Mouse (Mus musculus) heart, postnatal 0 days (tissue): ENCODE results near the gene Bco1. TPM values are rescaled to one million over a fixed set of nuclear protein-coding genes. Genes with fewer than 3 reads are reported as not detected.

ENCODE experiments used
- ATAC-seq: fragments of 200-750 bp; cut with Nextera tagmentation; 2 replicates; pipeline ENCODE4 v1.8.0; 2017; ENCODE audit warnings: low read depth, moderate number of reproducible peaks, moderate library complexity; ENCODE audit not compliant: insufficient read depth
- DNase-seq: peaks from one replicate; pipeline ENCODE4 v3.0.0-alpha.2; 2016; ENCODE audit warnings: low spot score
- H3K27ac ChIP-seq: fragments of 300-500 bp; sonication (generic); 2 replicates; pipeline ENCODE4 v1.5.1; 2014; ENCODE audit warnings: low read depth, mild to moderate bottlenecking
- H3K27me3 ChIP-seq: fragments of 300-500 bp; sonication (generic); 2 replicates; pipeline ENCODE4 v1.6.1; 2014; ENCODE audit warnings: low read length, mixed read lengths; ENCODE audit not compliant: control insufficient read depth, insufficient read depth
- H3K36me3 ChIP-seq: fragments of 300-500 bp; sonication (generic); replicated peaks from 2 replicates; pipeline ENCODE4 v1.6.1; 2014; ENCODE audit warnings: low read length, mixed read lengths; ENCODE audit not compliant: control insufficient read depth, insufficient read depth
- H3K4me1 ChIP-seq: fragments of 300-500 bp; sonication (generic); 2 replicates; pipeline ENCODE4 v1.6.1; 2014; ENCODE audit warnings: antibody characterized with exemption; ENCODE audit not compliant: control insufficient read depth, insufficient read depth
- H3K4me2 ChIP-seq: fragments of 300-500 bp; sonication (generic); 2 replicates; pipeline ENCODE4 v1.6.1; 2014; ENCODE audit warnings: low read depth, mild to moderate bottlenecking, low read length, moderate library complexity
- H3K4me3 ChIP-seq: fragments of 300-500 bp; sonication (generic); 2 replicates; pipeline ENCODE4 v1.5.1; 2014; ENCODE audit warnings: low read depth, low read length
- H3K9ac ChIP-seq: fragments of 300-500 bp; sonication (generic); replicated peaks from 2 replicates; pipeline ENCODE4 v1.6.1; 2014; ENCODE audit warnings: low read depth, low read length, mixed read lengths
- H3K9me3 ChIP-seq: fragments of 300-500 bp; sonication (generic); replicated peaks from 2 replicates; pipeline ENCODE4 v1.6.1; 2016; ENCODE audit warnings: low read length; ENCODE audit not compliant: control insufficient read depth
- CTCF ChIP-seq: IDR thresholded peaks from 2 replicates; pipeline ENCODE4 v1.5.1; 2016; ENCODE audit warnings: antibody characterized with exemption, control low read depth, low read depth
- EP300 ChIP-seq: IDR thresholded peaks from 2 replicates; pipeline ENCODE4 v1.6.1; 2016; ENCODE audit warnings: antibody characterized with exemption, low read depth
- WGBS: fragments of 180-500 bp; shearing (Covaris S2); extraction: QIAGEN DNeasy Blood & Tissue Kit; methylation state at CpG from one replicate; pipeline ENCODE4 v1.1.7; 2014; 5-methylcytosine and 5-hydroxymethylcytosine counted together
- polyA plus RNA-seq: library from polyadenylated mRNA; unstranded; fragments of >200 nt; fragmentation: Nextera tagmentation; extraction: Ambion mirVana; gene quantifications from 2 replicates; pipeline ENCODE4 v1.2.1, GENCODE M21; 2015
- total RNA-seq: library from RNA; depleted of rRNA; stranded (reverse); fragments of >200 nt; gene quantifications from 2 replicates; pipeline ENCODE4 v1.2.3, GENCODE M21; 2014; ENCODE audit warnings: low replicate concordance

The Bco1 gene
- total and polyA plus RNA-seq, 2 experiments from 2014 or later: not detected

- TF ChIP-seq CTCF: no peak
- no peak for TF ChIP-seq EP300
- Histone ChIP-seq H3K36me3 (no peaks in the 10 kb centered on the region), H3K9ac (no peak overlapping the region), H3K27ac (no peak overlapping the region), H3K4me1 (peaks cover 5% of the 10 kb centered on the region; the same call in 1 of the 2 replicates), H3K27me3 (no peaks in the 10 kb centered on the region), H3K9me3 (no peaks in the 10 kb centered on the region), H3K4me2 (no peak overlapping the region), H3K4me3 (no peak overlapping the region)
- no peak for ATAC-seq
- WGBS: 85% methylated on average over 4 of the region's 4 CpGs
- no peak for DNase-seq
These were observed 69.3 kb downstream of the Bco1 start for GRCm38 (mm10) chr8:117164912-117165311.

GRCm38 (mm10) chr8:117165542-117165941, 69.9 kb downstream of the Bco1 start:
- Histone ChIP-seq H3K36me3 (no peaks in the 10 kb centered on the region), H3K4me1 (peaks cover 5% of the 10 kb centered on the region; the same call in 1 of the 2 replicates), H3K9ac (no peak overlapping the region), H3K27ac (no peak overlapping the region), H3K9me3 (no peaks in the 10 kb centered on the region), H3K4me3 (no peak overlapping the region), H3K27me3 (no peaks in the 10 kb centered on the region), H3K4me2 (no peak overlapping the region)
- TF ChIP-seq EP300 (no peak), CTCF (no peak)
- 89% methylated on average over 4 of the region's 4 CpGs for WGBS
- ATAC-seq (no peak), DNase-seq (no peak)

- Histone ChIP-seq H3K27me3 (no peaks in the 10 kb centered on the region), H3K9ac (no peak overlapping the region), H3K9me3 (no peaks in the 10 kb centered on the region), H3K4me3 (no peak overlapping the region), H3K27ac (no peak overlapping the region), H3K4me2 (no peak overlapping the region), H3K4me1 (peaks cover 5% of the 10 kb centered on the region; the same call in 1 of the 2 replicates), H3K36me3 (no peaks in the 10 kb centered on the region)
- WGBS: 60% methylated on average over 2 of the region's 2 CpGs
- no peak for DNase-seq
- no peak for ATAC-seq
- TF ChIP-seq CTCF: no peak
- TF ChIP-seq EP300: no peak
These were observed 70.9 kb downstream of the Bco1 start for GRCm38 (mm10) chr8:117166515-117166914.

- no peak for TF ChIP-seq EP300
- TF ChIP-seq CTCF: no peak
- Histone ChIP-seq H3K4me3 (no peak overlapping the region), H3K27me3 (no peaks in the 10 kb centered on the region), H3K9me3 (no peaks in the 10 kb centered on the region), H3K36me3 (no peaks in the 10 kb centered on the region), H3K4me2 (no peak overlapping the region), H3K27ac (no peak overlapping the region), H3K4me1 (peaks cover 5% of the 10 kb centered on the region; the same call in 1 of the 2 replicates), H3K9ac (no peak overlapping the region)
- ATAC-seq (no peak), DNase-seq (no peak)
- WGBS: 66% methylated on average over 8 of the region's 8 CpGs
These were observed 71.7 kb downstream of the Bco1 start for GRCm38 (mm10) chr8:117167243-117167883.

- Histone ChIP-seq H3K9ac (no peak overlapping the region), H3K27me3 (no peaks in the 10 kb centered on the region), H3K27ac (no peak overlapping the region), H3K9me3 (no peaks in the 10 kb centered on the region), H3K4me3 (no peak overlapping the region), H3K4me2 (no peak overlapping the region), H3K4me1 (peaks cover 5% of the 10 kb centered on the region; the same call in 1 of the 2 replicates), H3K36me3 (no peaks in the 10 kb centered on the region)
- DNase-seq (no peak), ATAC-seq (no peak; the same call in 1 of the 2 replicates)
- TF ChIP-seq CTCF (no peak), EP300 (no peak)
- WGBS: 61% methylated on average over 9 of the region's 9 CpGs
These were observed 72.7 kb downstream of the Bco1 start for GRCm38 (mm10) chr8:117168378-117168777.

- H3K27ac ChIP-seq: no peak overlapping the region
- no peak overlapping the region for H3K4me2 ChIP-seq
- DNase-seq (no peak), ATAC-seq (no peak)
- H3K36me3 ChIP-seq: 0 out of 2 replicates have a peak, but pooled peaks cover 7% of the 10 kb centered on the region
- H3K9ac ChIP-seq: no peak overlapping the region
- WGBS: 69% methylated on average over 3 of the region's 3 CpGs
- no peaks in the 10 kb centered on the region for H3K27me3 ChIP-seq
- H3K9me3 ChIP-seq: no peaks in the 10 kb centered on the region
- H3K4me3 ChIP-seq: no peak overlapping the region
- no peak for TF ChIP-seq CTCF
- no peak for TF ChIP-seq EP300
- peaks cover 5% of the 10 kb centered on the region; the same call in 1 of the 2 replicates for H3K4me1 ChIP-seq
These were observed 76.2 kb downstream of the Bco1 start for GRCm38 (mm10) chr8:117171826-117172225.
